Mouse (Mus musculus): ENCODE measurements at regions not wholly inside any gene's neighbourhood (a gene's known extent, or its start where the extent isn't known, plus 50 kb on each side); places are given as distances from the start of the nearest gene placed in this dataset.

GRCm38 (mm10) chr12:13964537-13964936, 187.3 kb downstream of the Fam84a start:
- TF ChIP-seq CTCF (IDR thresholded peaks at IDR 0.05; ENCODE audit: control insufficient read depth, insufficient read depth, insufficient replicate concordance, low read depth, low read length) (no peak), POLR2A (IDR thresholded peaks at IDR 0.05; ENCODE audit: control insufficient read depth, low read depth, low read length) (no peak)

Measured in testis, adult 2 months (tissue).